Mouse (Mus musculus) natural killer cell, adult 2 months (primary cell): Measurements from ENCODE around the gene Sema3a.

Experiments
- DNase-seq, 2 experiments: peaks; one replicate each; pipeline ENCODE4 v3.0.0; 2022; ENCODE audit warnings: low spot score in 2 of 2

The Sema3a gene

GRCm38 (mm10) chr5:13320138-13320537 lies 194.9 kb downstream of the Sema3a start:
- DNase-seq: no peak

GRCm38 (mm10) chr5:13327281-13327680 lies 202.1 kb downstream of the Sema3a start:
- DNase-seq: no peak

GRCm38 (mm10) chr5:13331412-13331811 lies 206.2 kb downstream of the Sema3a start:
- DNase-seq: no peak

- DNase-seq: no peak
Measured at GRCm38 (mm10) chr5:13337665-13338064, 212.5 kb downstream of the Sema3a start.

- no peak for DNase-seq
Measured at GRCm38 (mm10) chr5:13347068-13347467, 221.9 kb downstream of the Sema3a start.

GRCm38 (mm10) chr5:13351611-13352010 lies 226.4 kb downstream of the Sema3a start:
- DNase-seq: no peak

- DNase-seq: no peak
Measured at GRCm38 (mm10) chr5:13352995-13353394, 227.8 kb downstream of the Sema3a start.

GRCm38 (mm10) chr5:13353539-13353938 lies 228.3 kb downstream of the Sema3a start:
- DNase-seq: no peak

- no peak for DNase-seq
Measured at GRCm38 (mm10) chr5:13354913-13355312, 229.7 kb downstream of the Sema3a start.

- DNase-seq: no peak
Measured at GRCm38 (mm10) chr5:13358770-13359169, 233.6 kb downstream of the Sema3a start.

GRCm38 (mm10) chr5:13360711-13361110 lies 235.5 kb downstream of the Sema3a start:
- no peak for DNase-seq

GRCm38 (mm10) chr5:13365108-13365507 lies 239.9 kb downstream of the Sema3a start:
- DNase-seq: no peak

GRCm38 (mm10) chr5:13379223-13379622 lies 254.0 kb downstream of the Sema3a start:
- no peak for DNase-seq

- no peak for DNase-seq
Measured at GRCm38 (mm10) chr5:13384047-13384446, 258.8 kb downstream of the Sema3a start.

- no peak for DNase-seq
Measured at GRCm38 (mm10) chr5:13384714-13385113, 259.5 kb downstream of the Sema3a start.

GRCm38 (mm10) chr5:13386603-13387002 lies 261.4 kb downstream of the Sema3a start:
- no peak for DNase-seq

- DNase-seq: no peak
Measured at GRCm38 (mm10) chr5:13387679-13388078, 262.5 kb downstream of the Sema3a start.

- no peak for DNase-seq
Measured at GRCm38 (mm10) chr5:13389995-13390394, 264.8 kb downstream of the Sema3a start.

GRCm38 (mm10) chr5:13405432-13405831 lies 280.2 kb downstream of the Sema3a start:
- DNase-seq: no peak

GRCm38 (mm10) chr5:13406131-13406530 lies 280.9 kb downstream of the Sema3a start:
- DNase-seq: no peak

- DNase-seq: no peak
Measured at GRCm38 (mm10) chr5:13411920-13412319, 286.7 kb downstream of the Sema3a start.

GRCm38 (mm10) chr5:13413915-13414525 lies 288.8 kb downstream of the Sema3a start:
- no peak for DNase-seq

GRCm38 (mm10) chr5:13416960-13417710 lies 291.9 kb downstream of the Sema3a start:
- DNase-seq: no peak
